Mouse (Mus musculus) kidney, embryonic 14.5 days (tissue): ENCODE data around the gene Atp9a. TPM values are rescaled to one million over a fixed set of nuclear protein-coding genes. Genes with fewer than 3 reads are reported as not detected.

Experiments used
- ATAC-seq: fragments of 200-750 bp; cut with Nextera tagmentation; 2 replicates; pipeline ENCODE4 v1.8.0; 2017; ENCODE audit warnings: moderate number of reproducible peaks, mild to moderate bottlenecking, moderate TSS enrichment, moderate library complexity; ENCODE audit not compliant: low FRiP score, low TSS enrichment
- H3K27ac ChIP-seq: fragments of 300-500 bp; sonication (generic); 2 replicates; pipeline ENCODE4 v1.5.1; 2014; ENCODE audit warnings: low read depth, mild to moderate bottlenecking, low read length, moderate library complexity, mixed read lengths
- H3K27me3 ChIP-seq: fragments of 300-500 bp; sonication (generic); 2 replicates; pipeline ENCODE4 v1.6.1; 2014; ENCODE audit warnings: mild to moderate bottlenecking, low read length; ENCODE audit not compliant: control insufficient read depth, insufficient read depth
- H3K36me3 ChIP-seq: fragments of 300-500 bp; sonication (generic); 2 replicates; pipeline ENCODE4 v1.6.1; 2014; ENCODE audit warnings: low read length, mixed read lengths; ENCODE audit not compliant: control insufficient read depth, insufficient read depth
- H3K4me1 ChIP-seq: fragments of 300-500 bp; sonication (generic); 2 replicates; pipeline ENCODE4 v1.6.1; 2014; ENCODE audit warnings: low read length, mixed read lengths; ENCODE audit not compliant: control insufficient read depth, insufficient read depth
- H3K4me2 ChIP-seq: fragments of 300-500 bp; sonication (generic); replicated peaks from 2 replicates; pipeline ENCODE4 v1.6.1; 2014; ENCODE audit warnings: low read depth, mild to moderate bottlenecking, low read length
- H3K4me3 ChIP-seq: fragments of 300-500 bp; sonication (generic); 2 replicates; pipeline ENCODE4 v1.5.1; 2014; ENCODE audit warnings: mild to moderate bottlenecking, low read length
- H3K9ac ChIP-seq: fragments of 300-500 bp; sonication (generic); 2 replicates; pipeline ENCODE4 v1.6.1; 2014; ENCODE audit warnings: low read depth, mild to moderate bottlenecking, low read length, moderate library complexity
- H3K9me3 ChIP-seq: fragments of 300-500 bp; sonication (generic); 2 replicates; pipeline ENCODE4 v1.6.1; 2016; ENCODE audit warnings: low read length; ENCODE audit not compliant: control insufficient read depth
- WGBS: fragments of 180-500 bp; shearing (Covaris S2); extraction: QIAGEN DNeasy Blood & Tissue Kit; methylation state at CpG from one replicate; pipeline ENCODE4 v1.1.7; 2014; 5-methylcytosine and 5-hydroxymethylcytosine counted together
- polyA plus RNA-seq: library from polyadenylated mRNA; unstranded; fragments of >200 nt; fragmentation: Nextera tagmentation; extraction: Ambion mirVana; gene quantifications from 2 replicates; pipeline ENCODE4 v1.2.1, GENCODE M21; 2014

The Atp9a gene
- polyA plus RNA-seq, 1 experiment from 2014 or later = 8.0 TPM

GRCm38 (mm10) chr2:168702266-168702665 lies 39.9 kb downstream of the Atp9a start:
- no peaks in the 10 kb centered on the region for H3K27me3 ChIP-seq
- no peaks in the 10 kb centered on the region for H3K9me3 ChIP-seq
- no peak for ATAC-seq
- 62% methylated on average over 13 of the region's 13 CpGs for WGBS
- no peak overlapping the region for H3K4me3 ChIP-seq
- H3K36me3 ChIP-seq = no peaks in the 10 kb centered on the region
- H3K4me2 ChIP-seq = no peak overlapping the region
- H3K9ac ChIP-seq = no peak overlapping the region
- no peak overlapping the region for H3K27ac ChIP-seq
- H3K4me1 ChIP-seq = no peaks in the 10 kb centered on the region

- H3K4me2 ChIP-seq = peak overlapping the region; percentile 29; the same call in 1 of the 2 replicates
- no peak overlapping the region for H3K27ac ChIP-seq
- no peaks in the 10 kb centered on the region for H3K9me3 ChIP-seq
- no peak overlapping the region for H3K4me3 ChIP-seq
- no peaks in the 10 kb centered on the region for H3K27me3 ChIP-seq
- H3K9ac ChIP-seq = no peak overlapping the region
- 0 out of 2 replicates have a peak, but pooled peaks cover 6% of the 10 kb centered on the region for H3K4me1 ChIP-seq
- WGBS = 75% methylated on average over 7 of the region's 7 CpGs
- no peak for ATAC-seq
- H3K36me3 ChIP-seq = no peaks in the 10 kb centered on the region
Measured at GRCm38 (mm10) chr2:168695027-168695403, 47.2 kb downstream of the Atp9a start.

- Histone ChIP-seq H3K27me3 (no peaks in the 10 kb centered on the region), H3K4me2 (peak overlapping the region; percentile 29), H3K27ac (no peak overlapping the region), H3K9ac (peak overlapping the region; percentile 35; the same call in 1 of the 2 replicates), H3K9me3 (no peaks in the 10 kb centered on the region), H3K36me3 (no peaks in the 10 kb centered on the region), H3K4me1 (0 out of 2 replicates have a peak, but pooled peaks cover 6% of the 10 kb centered on the region), H3K4me3 (no peak overlapping the region)
- ATAC-seq = peak; percentile 19; the same call in 1 of the 2 replicates
- WGBS = 4% methylated on average over 27 of the region's 27 CpGs
Measured at GRCm38 (mm10) chr2:168694379-168695026, 47.7 kb downstream of the Atp9a start.

DNA sequence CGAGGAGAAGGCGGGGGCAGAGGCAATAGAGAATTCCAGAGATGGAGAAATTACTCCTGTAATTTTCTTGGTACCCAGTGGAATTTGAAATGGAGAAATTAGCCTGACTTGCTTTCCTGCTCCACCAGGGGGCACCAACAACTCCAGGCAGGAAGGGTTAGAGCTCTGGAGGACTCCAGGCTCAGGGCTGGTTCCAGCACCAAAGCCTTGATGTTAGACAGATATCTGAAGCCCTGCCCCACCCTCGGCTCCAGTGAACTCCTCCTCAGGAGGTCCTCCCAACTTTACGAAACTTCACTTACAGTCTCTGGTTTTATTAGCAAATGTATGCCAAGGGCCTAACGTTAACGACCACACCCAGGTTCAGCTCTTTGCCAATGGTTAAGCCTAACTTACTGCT lies 50.4 kb downstream of the Atp9a start:
- no peak overlapping the region for H3K4me2 ChIP-seq
- no peak overlapping the region for H3K27ac ChIP-seq
- no peak overlapping the region for H3K9ac ChIP-seq
- 0 out of 2 replicates have a peak, but pooled peaks cover 6% of the 10 kb centered on the region for H3K4me1 ChIP-seq
- no peak for ATAC-seq
- H3K27me3 ChIP-seq = no peaks in the 10 kb centered on the region
- 47% methylated on average over 6 of the region's 6 CpGs for WGBS
- no peaks in the 10 kb centered on the region for H3K36me3 ChIP-seq
- no peak overlapping the region for H3K4me3 ChIP-seq
- no peaks in the 10 kb centered on the region for H3K9me3 ChIP-seq

GRCm38 (mm10) chr2:168687326-168687725 lies 54.9 kb downstream of the Atp9a start:
- no peaks in the 10 kb centered on the region for H3K9me3 ChIP-seq

DNA sequence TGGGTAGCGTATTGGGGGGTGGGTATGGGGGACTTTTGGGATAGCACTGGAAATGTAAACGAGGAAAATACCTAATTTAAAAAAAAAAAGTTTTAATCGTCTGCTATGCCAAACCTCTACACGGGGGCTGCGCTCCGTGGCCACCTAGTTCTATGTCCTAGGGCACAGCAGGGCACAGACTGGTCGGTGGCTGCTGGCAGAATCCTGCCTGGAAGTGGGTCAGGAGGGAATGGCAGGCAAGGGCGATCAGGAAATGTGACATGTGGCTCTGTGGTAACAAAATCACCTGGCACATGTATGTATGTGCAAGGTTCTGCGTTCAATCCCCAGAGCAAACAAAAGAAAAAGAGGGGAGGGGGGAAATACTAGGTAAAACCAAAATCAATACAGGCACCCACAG lies 56.3 kb downstream of the Atp9a start:
- no peak overlapping the region for H3K4me2 ChIP-seq
- H3K27ac ChIP-seq = no peak overlapping the region
- no peaks in the 10 kb centered on the region for H3K36me3 ChIP-seq
- no peak overlapping the region for H3K9ac ChIP-seq
- no peaks in the 10 kb centered on the region for H3K27me3 ChIP-seq
- H3K9me3 ChIP-seq = no peaks in the 10 kb centered on the region
- 93% methylated on average over 9 of the region's 9 CpGs for WGBS
- no peaks in the 10 kb centered on the region; the same call in 1 of the 2 replicates for H3K4me1 ChIP-seq
- no peak overlapping the region for H3K4me3 ChIP-seq
- no peak for ATAC-seq

More at GRCm38 (mm10) chr2:168687326-168687725, 54.9 kb downstream of the Atp9a start:
- H3K9ac ChIP-seq = no peak overlapping the region
- no peak overlapping the region for H3K4me2 ChIP-seq
- no peak overlapping the region for H3K4me3 ChIP-seq
- no peaks in the 10 kb centered on the region for H3K36me3 ChIP-seq
- H3K27ac ChIP-seq = no peak overlapping the region
- no peaks in the 10 kb centered on the region for H3K27me3 ChIP-seq
- no peak for ATAC-seq
- no peaks in the 10 kb centered on the region; the same call in 1 of the 2 replicates for H3K4me1 ChIP-seq
- WGBS = 89% methylated on average over 12 of the region's 12 CpGs

- H3K4me2 ChIP-seq = no peak overlapping the region
- H3K4me1 ChIP-seq = no peaks in the 10 kb centered on the region; the same call in 1 of the 2 replicates
- no peaks in the 10 kb centered on the region for H3K9me3 ChIP-seq
- no peak overlapping the region for H3K27ac ChIP-seq
- no peak overlapping the region for H3K9ac ChIP-seq
- no peaks in the 10 kb centered on the region for H3K36me3 ChIP-seq
- no peaks in the 10 kb centered on the region for H3K27me3 ChIP-seq
- ATAC-seq = no peak
- H3K4me3 ChIP-seq = no peak overlapping the region
- WGBS = 79% methylated on average over 3 of the region's 3 CpGs
Measured at GRCm38 (mm10) chr2:168684695-168685094, 57.5 kb downstream of the Atp9a start.

DNA sequence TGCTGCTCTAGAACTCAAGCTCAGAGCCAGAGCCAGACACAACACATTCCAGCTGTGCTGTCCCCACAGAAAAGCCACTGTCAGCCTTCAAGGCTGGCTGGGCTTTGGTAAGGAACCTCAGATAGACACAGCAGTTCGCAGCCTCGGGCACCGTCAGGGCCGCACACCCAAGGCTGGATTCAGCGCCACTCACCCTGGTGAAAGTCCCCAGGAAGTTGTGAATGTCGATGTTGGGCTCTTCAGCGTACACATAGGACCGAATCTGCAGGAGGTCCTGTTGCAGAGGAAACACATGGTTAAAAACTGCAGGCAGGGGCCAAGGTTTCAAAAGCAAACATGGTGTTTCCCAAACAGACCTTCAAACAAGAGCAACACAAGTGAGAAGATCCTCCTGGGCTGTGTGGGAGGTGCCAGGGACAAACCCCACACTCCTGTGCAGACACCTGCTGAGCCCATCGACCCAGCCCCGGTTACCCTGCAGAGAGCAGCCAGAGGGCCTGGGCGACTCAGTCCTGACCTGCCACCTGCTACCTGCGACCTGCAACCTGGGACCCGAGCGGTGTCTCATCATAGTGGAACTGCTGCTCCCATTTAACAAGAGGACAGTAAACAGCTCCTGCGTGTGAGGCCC lies 58.6 kb downstream of the Atp9a start:
- H3K4me2 ChIP-seq = no peak overlapping the region
- no peak overlapping the region for H3K9ac ChIP-seq
- no peak for ATAC-seq
- H3K27ac ChIP-seq = no peak overlapping the region
- H3K27me3 ChIP-seq = no peaks in the 10 kb centered on the region
- H3K4me1 ChIP-seq = no peaks in the 10 kb centered on the region; the same call in 1 of the 2 replicates
- WGBS = 50% methylated on average over 15 of the region's 15 CpGs
- H3K9me3 ChIP-seq = no peaks in the 10 kb centered on the region
- no peak overlapping the region for H3K4me3 ChIP-seq
- no peaks in the 10 kb centered on the region for H3K36me3 ChIP-seq

DNA sequence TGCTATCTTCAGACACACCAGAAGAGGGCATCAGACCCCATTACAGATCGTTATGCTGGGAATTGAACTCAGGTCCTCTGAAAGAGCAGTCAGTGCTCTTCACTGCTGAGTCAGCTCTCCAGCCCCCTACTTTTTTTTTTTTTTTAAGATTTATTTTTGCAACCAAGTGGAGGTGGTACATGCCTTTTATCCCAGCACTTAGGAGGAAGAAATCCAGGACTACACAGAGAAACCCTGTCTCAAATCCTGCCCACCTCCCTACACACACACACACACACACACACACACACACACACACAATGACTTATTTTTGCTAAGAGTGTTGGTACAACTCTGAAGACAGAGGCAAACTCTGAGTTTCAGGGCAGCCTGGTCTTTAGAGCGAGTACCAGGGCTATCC lies 59.5 kb downstream of the Atp9a start:
- no peak for ATAC-seq
- Histone ChIP-seq H3K4me3 (no peak overlapping the region), H3K36me3 (no peaks in the 10 kb centered on the region), H3K27ac (no peak overlapping the region), H3K4me1 (no peaks in the 10 kb centered on the region; the same call in 1 of the 2 replicates), H3K27me3 (no peaks in the 10 kb centered on the region), H3K9me3 (no peaks in the 10 kb centered on the region), H3K9ac (no peak overlapping the region), H3K4me2 (no peak overlapping the region)
- 89% methylated on average over 2 of the region's 2 CpGs for WGBS
